Mouse (Mus musculus) left cerebral cortex, adult 2 months (tissue): Measurements from ENCODE around the gene Srp14. TPM values are rescaled to one million over a fixed set of nuclear protein-coding genes. Genes with fewer than 3 reads are reported as not detected.

Experiments used
- DNase-seq, 2 experiments: peaks; one replicate each; pipeline ENCODE4 v3.0.0; 2021 to 2022; ENCODE audit warnings: low spot score in 2 of 2, mixed read lengths in 1 of 2; ENCODE audit errors: extremely low spot score in 1 of 2
- H3K27ac ChIP-seq: fragments of 200-600 bp; 2 replicates; pipeline ENCODE4 v1.8.1; 2022
- H3K4me3 ChIP-seq: fragments of 200-600 bp; 2 replicates; pipeline ENCODE4 v1.8.1; 2022
- CTCF ChIP-seq: fragments of 200-600 bp; IDR thresholded peaks from 2 replicates; pipeline ENCODE4 v1.8.1; 2022; ENCODE audit warnings: antibody characterized with exemption, mild to moderate bottlenecking, moderate library complexity
- intact Hi-C: fragments of 180-260 bp; cut with DNase I; formaldehyde crosslinking; loops from one replicate; pipeline ENCODE4 v1.15.1; 2025
- total RNA-seq, 2 experiments: library from RNA; stranded (reverse); gene quantifications; 2 replicates each; pipeline ENCODE4 v1.2.3; 2021

Gene Srp14
- total RNA-seq, 2 experiments from 2014 or later, result 155 to 157 TPM

GRCm38 (mm10) chr2:118457463-118458261 lies 21.8 kb downstream of the Srp14 start:
- intact Hi-C loops, result no loop called here
- peak in 1 of 2 experiments; percentile 41 for DNase-seq
- no peak overlapping the region for H3K4me3 ChIP-seq
- TF ChIP-seq CTCF, result no peak
- peak overlapping the region; percentile 59; the same call in 1 of the 2 replicates for H3K27ac ChIP-seq

- Histone ChIP-seq H3K27ac (no peak overlapping the region), H3K4me3 (no peak overlapping the region)
- intact Hi-C loops, result no loop called here
- no peak for TF ChIP-seq CTCF
- DNase-seq, result no peak
Measured at GRCm38 (mm10) chr2:118457029-118457428, 22.5 kb downstream of the Srp14 start.

GRCm38 (mm10) chr2:118451056-118451455 lies 28.5 kb downstream of the Srp14 start:
- Histone ChIP-seq H3K4me3 (no peak overlapping the region), H3K27ac (no peak overlapping the region)
- DNase-seq, result no peak
- no peak for TF ChIP-seq CTCF
- intact Hi-C loops, result no loop called here

GRCm38 (mm10) chr2:118448181-118448580 lies 31.3 kb downstream of the Srp14 start:
- intact Hi-C loops, result loop anchor here (2.0 to 5.0 kb wide), 3 partner anchors 15 to 186 kb away; no protein-coding TSS in a partner anchor
- Histone ChIP-seq H3K4me3 (no peak overlapping the region), H3K27ac (no peak overlapping the region)
- peak; percentile 60 to 72 for DNase-seq
- no peak for TF ChIP-seq CTCF

GRCm38 (mm10) chr2:118445696-118446674 lies 33.5 kb downstream of the Srp14 start:
- TF ChIP-seq CTCF, result no peak
- DNase-seq, result peak in 1 of 2 experiments; percentile 43
- H3K4me3 ChIP-seq, result no peak overlapping the region
- intact Hi-C loops, result loop anchor here (5.0 kb wide), 2 partner anchors 69 to 184 kb away; no protein-coding TSS in a partner anchor
- H3K27ac ChIP-seq, result no peak overlapping the region

- DNase-seq, result no peak
- H3K27ac ChIP-seq, result no peak overlapping the region
- no peak for TF ChIP-seq CTCF
- H3K4me3 ChIP-seq, result no peak overlapping the region
- intact Hi-C loops, result no loop called here
Measured at GRCm38 (mm10) chr2:118442723-118443122, 36.8 kb downstream of the Srp14 start.

- H3K4me3 ChIP-seq, result no peak overlapping the region
- TF ChIP-seq CTCF, result no peak
- intact Hi-C loops, result no loop called here
- DNase-seq, result no peak
- H3K27ac ChIP-seq, result no peak overlapping the region
Measured at GRCm38 (mm10) chr2:118442172-118442571, 37.3 kb downstream of the Srp14 start.

- intact Hi-C loops, result no loop called here
- Histone ChIP-seq H3K27ac (no peak overlapping the region), H3K4me3 (no peak overlapping the region)
- DNase-seq, result no peak
- peak; percentile 66 for TF ChIP-seq CTCF
Measured at GRCm38 (mm10) chr2:118431589-118431988, 47.9 kb downstream of the Srp14 start.

- Histone ChIP-seq H3K4me3 (no peak overlapping the region), H3K27ac (no peak overlapping the region)
- intact Hi-C loops, result no loop called here
- TF ChIP-seq CTCF, result no peak
- no peak for DNase-seq
Measured at GRCm38 (mm10) chr2:118430630-118431029, 48.9 kb downstream of the Srp14 start.

GRCm38 (mm10) chr2:118429297-118429696 lies 50.2 kb downstream of the Srp14 start:
- TF ChIP-seq CTCF, result no peak
- intact Hi-C loops, result no loop called here
- no peak overlapping the region for H3K4me3 ChIP-seq
- no peak overlapping the region for H3K27ac ChIP-seq
- no peak for DNase-seq

- H3K27ac ChIP-seq, result no peak overlapping the region
- no peak overlapping the region for H3K4me3 ChIP-seq
- intact Hi-C loops, result no loop called here
- DNase-seq, result no peak
- no peak for TF ChIP-seq CTCF
Measured at GRCm38 (mm10) chr2:118428296-118428695, 51.2 kb downstream of the Srp14 start.

Other genes starting within 250 kb of the Srp14 start
- gene Fsip1, start 222.7 kb downstream of the Srp14 start, total RNA-seq, result under 1 TPM; 0.45 to 0.58 TPM
- gene Gpr176, start 106.3 kb downstream of the Srp14 start, total RNA-seq, result 1 to 10 TPM; 8.9 to 9.5 TPM
- gene Eif2ak4, start 91.1 kb downstream of the Srp14 start, total RNA-seq, result 10 to 100 TPM; 22.2 to 25.1 TPM
- 1 to 10 TPM; 3.2 to 4.0 TPM for gene Bmf, start 70.0 kb upstream of the Srp14 start, total RNA-seq
- 1 to 10 TPM; 1.9 to 3.0 TPM for gene Bub1b, start 118.5 kb upstream of the Srp14 start, total RNA-seq
- 100 to 1,000 TPM in 1 of 2 experiments, 10 to 100 TPM in 1; 96.4 to 102 TPM for gene Pak6, start 183.6 kb upstream of the Srp14 start, total RNA-seq
- 10 to 100 TPM; 22.3 to 28.5 TPM for gene Ankrd63, start 224.3 kb upstream of the Srp14 start, total RNA-seq
- 1 to 10 TPM; 2.3 to 3.2 TPM for gene Plcb2, start 248.7 kb upstream of the Srp14 start, total RNA-seq